Mouse (Mus musculus) liver, adult (tissue): ENCODE data around the gene Hpd.

Experiments
- GATA4 ChIP-seq: IDR thresholded peaks from 2 replicates; pipeline ENCODE4 v1.6.1; 2014; ENCODE audit warnings: mild to moderate bottlenecking, low read length; ENCODE audit not compliant: insufficient replicate concordance

The Hpd gene

DNA sequence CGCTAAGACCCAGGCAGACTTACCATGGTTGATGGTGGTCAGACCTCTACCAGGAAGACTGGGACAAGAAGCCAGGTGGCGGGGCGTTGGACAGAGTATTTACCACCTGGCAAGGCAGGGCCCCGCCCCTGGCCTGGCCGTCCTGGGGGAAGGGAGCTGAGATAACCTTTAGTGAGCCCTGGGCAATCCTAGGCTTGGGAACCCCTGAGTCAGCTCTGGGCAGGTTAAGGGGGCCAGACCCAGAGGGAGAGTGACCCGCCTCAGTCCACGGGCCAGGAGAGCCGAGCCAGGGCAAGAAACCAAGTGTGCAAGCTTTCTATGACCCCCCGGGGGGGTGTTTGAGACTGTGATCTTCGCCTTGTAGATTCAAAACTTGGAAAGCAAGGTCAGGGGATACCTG is at the start of gene Hpd:
TSS of gene Hpd (minus strand) at position 77 of the 400 bp plus-strand sequence.
- TF ChIP-seq GATA4, result peak; percentile 83; the same call in 1 of the 2 replicates

DNA sequence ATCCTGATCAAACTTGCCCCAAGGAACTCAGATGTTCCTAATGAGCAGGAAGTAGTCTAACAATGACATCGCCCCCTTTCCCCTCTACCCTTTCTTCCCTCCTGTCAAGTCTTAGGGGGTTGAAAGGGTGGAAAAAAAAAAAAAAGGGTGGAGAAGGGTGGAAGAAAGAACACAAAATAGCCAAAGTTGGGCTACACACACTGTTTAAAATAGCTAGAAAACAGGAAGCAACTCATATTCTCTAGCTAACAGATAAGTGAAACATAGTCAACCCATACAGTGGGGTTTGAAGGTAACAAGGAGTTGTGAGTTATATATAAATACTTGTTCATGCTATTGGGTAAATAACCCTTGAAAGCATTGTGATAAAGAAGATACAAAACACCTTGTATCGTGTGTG is 49.7 kb upstream of the Hpd start:
- TF ChIP-seq GATA4, result no peak

DNA sequence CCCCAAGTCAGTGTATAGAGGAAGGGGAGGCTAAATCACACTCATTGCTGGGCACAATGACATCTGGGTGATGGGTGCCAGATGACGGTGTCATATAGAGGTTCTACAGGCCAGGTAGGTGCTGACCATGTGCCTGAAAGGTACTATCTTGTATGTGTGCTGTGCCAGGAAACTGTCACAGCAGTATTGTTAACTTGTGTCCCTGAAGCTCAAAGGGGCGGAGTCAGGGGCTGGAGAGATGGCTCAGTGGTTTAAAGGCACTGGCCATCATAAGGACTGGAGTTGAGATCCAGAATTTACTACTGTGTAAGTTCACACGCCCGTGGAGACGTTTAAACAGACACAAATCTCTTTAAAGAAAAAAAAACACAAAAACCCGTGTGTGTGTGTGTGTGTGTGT is 46.8 kb upstream of the Hpd start:
- no peak for TF ChIP-seq GATA4

DNA sequence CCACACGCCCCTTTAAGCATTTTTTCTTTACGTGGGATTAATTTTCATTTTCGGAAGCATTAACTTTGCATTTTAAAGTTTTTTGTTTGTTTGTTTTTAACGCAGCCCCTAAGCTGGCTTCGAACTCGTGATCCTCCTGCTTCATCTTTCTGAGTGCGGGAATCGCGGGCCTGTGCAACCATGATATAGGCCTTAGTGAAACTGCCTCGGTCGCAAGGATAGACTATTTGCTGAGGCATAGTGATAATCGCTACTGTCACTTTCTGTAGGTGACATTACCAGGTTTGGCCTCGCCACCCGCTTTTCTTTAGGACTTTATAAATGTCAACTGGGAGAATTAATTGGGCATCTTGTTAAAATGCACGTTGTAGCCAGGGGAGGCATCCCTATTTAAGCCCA is 46.0 kb upstream of the Hpd start:
- no peak for TF ChIP-seq GATA4

DNA sequence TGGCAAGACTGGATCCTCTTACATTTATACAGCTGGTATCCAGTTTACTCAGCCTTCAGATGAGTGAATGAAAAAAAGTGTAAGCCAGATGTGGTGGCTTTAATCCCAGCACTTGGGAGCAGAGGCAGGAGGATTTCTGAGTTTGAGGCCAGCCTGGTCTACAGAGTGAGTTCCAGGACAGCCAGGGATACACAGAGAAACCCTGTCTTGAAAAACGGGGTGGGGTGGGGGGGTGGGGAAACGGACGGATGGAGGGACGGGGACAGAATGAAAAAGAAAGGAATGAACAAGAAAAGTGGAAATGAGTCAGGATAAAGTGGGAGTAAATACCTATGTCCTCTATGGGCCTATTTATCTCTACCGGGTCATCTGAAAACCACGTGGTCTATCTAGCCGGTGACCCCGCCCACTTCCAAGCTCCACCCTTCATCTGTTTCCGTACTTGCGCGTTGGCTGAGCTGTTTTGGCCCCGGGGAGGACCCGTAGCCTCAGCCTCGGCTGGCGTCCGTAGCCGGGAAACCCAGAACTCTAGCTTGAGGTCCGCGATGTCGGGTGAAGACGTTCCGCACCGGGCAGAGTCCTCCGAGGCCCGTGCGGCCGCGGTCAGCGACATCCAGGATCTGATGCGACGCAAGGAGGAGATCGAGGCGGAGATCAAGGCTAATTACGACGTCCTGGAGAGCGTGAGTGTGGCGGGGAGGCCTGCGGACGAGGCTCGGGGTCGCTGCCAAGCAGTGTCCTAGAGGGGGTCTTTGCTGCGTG is 45.4 kb upstream of the Hpd start:
- TF ChIP-seq GATA4, result peak; percentile 62; the same call in 1 of the 2 replicates

DNA sequence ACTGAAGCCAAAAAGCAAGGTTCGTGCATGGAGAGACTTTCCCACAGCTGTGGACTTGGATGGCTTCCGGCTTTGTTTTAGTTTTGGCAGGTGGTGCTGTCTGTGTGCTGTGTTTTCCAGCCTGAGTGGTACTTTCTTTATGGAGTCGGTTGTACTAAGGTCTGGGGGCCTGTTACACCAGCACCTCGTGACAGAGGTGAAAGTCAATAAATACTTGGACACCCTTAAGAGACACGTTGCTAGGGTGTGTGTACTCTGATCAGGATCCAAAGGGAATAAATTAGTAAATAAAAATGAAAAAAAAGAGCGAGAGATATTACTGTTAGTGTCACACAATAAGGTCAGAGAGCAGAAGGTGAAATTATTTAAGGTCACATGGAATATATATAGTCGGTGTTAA is 44.3 kb upstream of the Hpd start:
- TF ChIP-seq GATA4, result no peak

DNA sequence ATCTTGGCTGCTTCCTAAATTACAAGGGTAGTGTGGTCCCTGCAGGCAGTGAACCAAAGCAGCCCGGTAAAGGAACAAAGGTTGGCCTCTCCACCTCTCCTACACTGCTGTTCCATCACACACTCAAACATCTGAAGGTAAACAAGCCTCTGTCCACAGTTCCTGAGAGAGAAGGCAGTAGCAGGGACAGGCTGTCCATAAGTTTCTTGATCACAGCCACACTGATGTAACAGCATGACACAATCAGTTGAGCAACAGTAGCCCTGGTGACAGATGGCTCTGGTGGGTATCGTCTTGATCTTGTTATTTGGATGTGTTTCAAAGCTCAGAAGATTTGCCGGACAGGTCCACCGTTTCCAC is 40.5 kb upstream of the Hpd start:
- TF ChIP-seq GATA4, result peak; percentile 55; the same call in 1 of the 2 replicates

DNA sequence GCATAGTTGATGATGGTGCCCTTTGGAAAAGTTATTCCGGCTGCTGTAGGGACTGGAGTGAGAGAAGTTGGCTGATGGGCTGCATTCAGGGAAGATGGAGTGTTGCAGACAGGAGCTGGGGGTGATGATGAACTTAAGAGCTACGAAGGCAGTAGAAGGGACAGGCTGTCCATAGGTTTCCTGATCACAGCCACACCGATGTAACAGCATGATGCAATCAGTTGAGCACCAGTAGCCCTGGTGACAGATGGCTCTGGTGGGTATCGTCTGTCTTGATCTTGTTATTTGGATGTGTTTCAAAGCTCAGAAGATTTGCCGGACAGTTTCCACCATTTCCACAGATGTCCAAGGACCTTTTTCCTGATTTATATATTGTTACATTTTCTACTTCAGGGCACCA is 19.5 kb upstream of the Hpd start:
- no peak for TF ChIP-seq GATA4

DNA sequence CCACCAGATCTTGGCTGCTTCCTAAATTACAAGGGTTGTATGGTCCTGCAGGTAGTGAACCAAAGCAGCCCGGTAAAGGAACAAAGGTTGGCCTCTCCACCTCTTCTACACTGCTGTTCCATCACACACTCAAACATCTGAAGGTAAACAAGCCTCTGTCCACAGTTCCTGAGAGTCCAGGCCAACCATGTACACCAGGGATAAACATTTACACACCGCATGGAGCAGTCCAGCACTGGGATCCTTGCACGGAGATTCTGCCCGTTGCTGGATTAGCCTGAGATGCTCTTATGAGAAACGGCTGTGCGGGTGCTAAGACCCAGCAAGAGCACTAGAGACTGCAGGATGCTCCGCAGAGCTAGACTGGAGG is 19.0 kb upstream of the Hpd start:
- no peak for TF ChIP-seq GATA4

DNA sequence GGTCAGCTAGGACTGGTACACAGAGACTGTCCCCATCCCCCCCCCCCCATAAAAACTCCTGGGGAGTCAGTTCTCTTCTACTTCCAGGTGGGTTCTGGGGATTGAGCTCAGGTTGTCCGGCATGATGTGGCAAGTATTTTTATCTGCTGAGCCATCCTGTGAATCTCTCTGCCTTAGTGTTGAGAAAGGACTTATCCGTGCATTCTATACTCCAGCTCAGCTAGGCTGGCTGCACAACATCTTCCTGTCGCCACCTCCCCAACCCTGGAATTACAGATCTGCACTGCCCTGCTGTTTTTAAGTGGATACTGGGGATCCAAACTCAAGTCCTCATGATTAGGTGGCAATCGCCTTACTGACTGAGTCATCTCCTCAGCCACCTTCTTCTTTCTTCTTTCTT is 16.0 kb upstream of the Hpd start:
- no peak for TF ChIP-seq GATA4

DNA sequence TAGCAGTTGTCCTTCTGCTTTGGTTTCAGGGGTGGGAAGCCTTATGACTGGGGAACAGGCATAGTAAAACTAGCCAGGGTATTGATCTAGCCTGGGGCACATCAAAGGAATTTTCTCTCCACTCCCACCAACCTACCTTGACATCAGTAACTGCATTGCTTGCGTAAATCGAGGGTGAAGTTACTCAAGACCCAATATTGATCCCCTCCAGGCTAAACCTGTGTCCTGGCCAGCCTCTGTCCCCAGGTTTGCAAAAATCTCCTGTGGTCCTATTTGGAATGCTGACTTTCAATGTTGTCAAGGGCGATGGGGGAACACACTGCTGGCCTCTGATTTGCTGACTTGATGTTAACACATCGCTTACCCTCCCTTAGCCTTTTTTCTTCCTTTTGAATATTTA is 14.2 kb upstream of the Hpd start:
- no peak for TF ChIP-seq GATA4

DNA sequence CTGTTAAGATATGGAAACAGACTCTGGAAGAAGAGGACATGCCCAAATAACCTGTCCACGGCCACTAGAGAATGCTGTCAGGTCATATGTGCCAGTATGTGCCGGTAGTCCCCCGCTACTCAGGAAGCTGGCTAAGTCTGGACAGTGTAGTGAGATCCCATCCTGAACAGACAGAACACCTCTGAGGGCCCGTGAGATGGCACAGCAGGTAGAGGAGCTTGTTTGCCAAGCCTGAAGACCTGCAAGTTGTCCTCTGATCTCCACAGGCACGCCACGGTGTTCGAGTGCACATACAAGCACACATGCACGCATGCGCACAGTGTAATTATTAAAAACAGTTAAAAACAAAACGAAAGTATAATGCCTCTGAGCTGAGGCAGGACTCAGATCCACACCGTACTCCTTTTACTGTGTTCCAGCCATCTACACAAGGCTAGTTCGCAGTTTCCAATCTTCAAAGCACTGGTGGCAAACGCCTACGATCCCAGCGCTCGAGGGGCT is 13.0 kb upstream of the Hpd start:
- no peak for TF ChIP-seq GATA4

DNA sequence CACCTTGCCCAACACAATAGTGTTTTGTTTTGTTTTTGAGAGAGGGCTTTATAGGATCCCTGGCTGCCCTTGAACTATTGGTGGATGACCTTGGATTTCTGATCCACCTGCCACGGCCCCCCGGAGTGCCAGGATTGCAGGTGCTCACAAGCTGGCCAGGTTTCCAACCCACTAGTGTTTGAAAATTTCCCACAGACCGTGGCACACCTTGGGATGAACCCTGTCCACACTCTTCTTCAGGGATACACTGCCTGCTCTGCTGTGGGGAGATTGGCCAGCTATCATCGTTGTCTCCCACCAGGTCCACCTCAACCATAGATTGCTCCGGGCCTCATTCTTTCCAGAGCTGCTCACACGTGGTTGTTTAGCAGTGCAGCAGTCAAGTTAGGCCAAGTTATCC is 12.3 kb upstream of the Hpd start:
- TF ChIP-seq GATA4, result no peak

DNA sequence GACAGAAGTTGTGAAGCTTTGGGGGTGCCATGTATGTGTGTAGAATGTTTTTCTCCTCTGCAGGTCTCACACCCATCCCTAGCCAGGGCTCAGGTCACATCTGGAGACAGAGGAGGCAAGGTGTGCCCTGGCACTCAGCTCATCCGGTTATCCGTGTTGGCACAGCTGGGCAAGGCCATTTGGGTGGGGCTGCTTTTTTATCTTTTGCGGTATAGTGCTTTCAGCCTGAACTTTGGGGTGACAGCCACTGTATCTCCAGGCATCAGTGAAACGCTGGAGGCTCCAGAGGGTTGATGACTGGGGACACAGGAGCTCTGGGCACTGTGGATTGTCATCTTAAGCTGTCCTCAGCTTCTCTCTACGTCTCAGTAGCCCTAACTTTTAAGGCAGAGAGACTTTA is 10.9 kb upstream of the Hpd start:
- TF ChIP-seq GATA4, result no peak

DNA sequence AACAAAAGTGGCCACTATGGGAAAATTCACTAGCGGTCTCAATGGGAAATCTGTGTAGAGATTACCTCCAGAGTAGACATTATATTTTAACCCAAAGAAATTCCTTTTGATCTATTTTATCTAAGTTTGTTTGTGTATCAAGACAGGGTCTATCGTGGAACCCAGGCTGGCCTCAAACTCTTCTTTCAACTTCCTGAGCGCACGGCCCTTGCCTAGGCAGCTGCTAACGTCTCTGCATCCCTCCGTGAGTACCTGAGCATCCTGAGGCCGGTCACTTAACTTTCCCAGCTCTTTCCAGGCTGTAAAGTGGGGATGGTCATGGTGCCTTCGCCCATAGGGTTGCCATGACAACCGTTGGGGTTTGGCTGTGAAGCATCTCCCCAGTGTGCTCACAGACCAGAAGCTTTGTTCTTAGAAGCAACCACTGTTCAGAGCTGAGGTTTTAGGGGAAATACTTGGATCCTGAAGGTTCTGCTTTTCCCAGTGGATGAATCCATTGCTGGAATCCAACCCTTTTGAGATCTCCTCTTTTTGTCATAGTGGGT is 10.2 kb upstream of the Hpd start:
- TF ChIP-seq GATA4, result no peak

DNA sequence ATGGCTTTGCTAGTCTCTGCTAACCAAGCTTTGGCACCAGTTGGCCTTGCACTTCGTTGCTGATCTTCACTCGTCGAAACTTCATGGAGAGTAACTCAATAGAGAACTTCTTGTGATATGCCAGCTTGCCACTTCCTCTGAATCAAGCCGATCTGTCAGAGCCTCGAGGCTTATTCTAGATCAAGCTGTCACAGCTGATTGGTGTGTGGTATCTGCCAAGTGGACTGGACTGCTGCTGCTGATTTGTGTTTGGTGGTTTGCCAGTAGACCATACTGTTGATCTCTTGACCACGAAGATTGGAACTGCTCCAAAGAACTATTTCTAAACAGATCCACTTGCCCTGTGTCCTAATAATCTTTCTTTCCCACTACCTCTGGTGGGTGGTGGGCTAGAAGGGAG is 8.9 kb upstream of the Hpd start:
- peak; percentile 22; the same call in 1 of the 2 replicates for TF ChIP-seq GATA4

DNA sequence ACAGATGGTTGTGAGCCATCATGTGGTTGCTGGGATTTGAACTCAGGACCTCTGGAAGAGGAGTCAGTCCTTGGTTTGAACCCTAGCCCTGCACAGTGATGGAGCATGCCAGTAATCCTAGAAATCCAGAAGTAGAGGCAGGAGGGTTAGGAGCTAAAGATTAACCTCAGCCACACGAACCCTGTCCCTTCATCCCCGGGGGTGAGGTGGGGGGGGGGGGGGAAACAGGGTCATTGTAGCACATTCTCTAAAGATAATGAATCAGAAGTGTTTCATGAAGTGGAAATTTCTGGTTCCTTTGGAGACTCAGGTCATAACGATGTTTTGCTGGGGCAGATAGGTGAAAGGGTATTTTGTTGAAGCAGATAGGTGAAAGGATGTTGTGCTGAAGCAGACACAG is 8.4 kb upstream of the Hpd start:
- TF ChIP-seq GATA4, result no peak
